Mouse (Mus musculus) A20 (cell line): ENCODE data around the gene Prrxl1.

Experiments used
- DNase-seq: peaks from one replicate; pipeline ENCODE4 v3.0.0-alpha.2; 2011; ENCODE audit warnings: low read depth, low spot score

Prrxl1 gene

DNA sequence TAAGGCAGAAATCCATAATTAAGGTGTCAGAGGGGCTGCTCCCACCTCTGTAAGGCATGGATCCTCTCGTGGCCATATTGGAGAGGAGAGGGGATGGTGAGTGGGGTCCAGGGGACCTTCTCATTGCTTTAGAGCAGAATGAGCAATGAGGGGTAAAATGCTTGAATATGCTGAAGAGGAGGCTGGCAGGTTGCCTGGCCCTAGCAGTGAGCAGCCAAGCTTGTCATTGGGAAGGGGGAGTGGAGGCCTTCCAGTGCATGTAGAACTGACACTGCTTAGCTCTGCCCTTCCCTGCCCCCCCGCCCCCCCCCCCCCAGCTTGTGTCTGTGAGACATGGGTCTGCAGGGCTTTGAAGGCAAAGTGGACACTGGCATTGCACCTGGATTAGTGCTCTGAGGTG lies 28.1 kb downstream of the Prrxl1 start:
- no peak for DNase-seq

DNA sequence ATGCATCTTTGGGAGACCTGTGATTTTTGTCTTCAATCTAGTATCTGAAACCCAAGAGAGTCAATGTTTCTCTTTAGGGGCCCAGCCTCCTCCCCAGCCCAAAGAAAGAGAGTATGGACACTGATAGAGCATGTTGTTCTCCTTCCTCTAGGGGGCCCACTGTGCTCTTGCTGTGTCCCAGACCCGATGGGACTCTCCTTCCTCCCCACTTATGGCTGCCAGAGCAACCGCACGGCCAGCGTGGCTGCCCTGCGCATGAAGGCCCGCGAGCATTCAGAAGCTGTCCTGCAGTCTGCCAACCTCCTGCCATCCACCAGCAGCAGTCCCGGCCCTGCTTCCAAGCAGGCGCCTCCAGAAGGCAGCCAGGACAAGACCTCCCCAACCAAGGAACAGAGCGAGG lies 29.4 kb downstream of the Prrxl1 start:
- DNase-seq = peak; percentile 36

- DNase-seq = no peak
Measured at GRCm38 (mm10) chr14:32632908-32633600, 33.8 kb downstream of the Prrxl1 start.

GRCm38 (mm10) chr14:32634015-32634682 lies 34.9 kb downstream of the Prrxl1 start:
- DNase-seq = peak; percentile 14

DNA sequence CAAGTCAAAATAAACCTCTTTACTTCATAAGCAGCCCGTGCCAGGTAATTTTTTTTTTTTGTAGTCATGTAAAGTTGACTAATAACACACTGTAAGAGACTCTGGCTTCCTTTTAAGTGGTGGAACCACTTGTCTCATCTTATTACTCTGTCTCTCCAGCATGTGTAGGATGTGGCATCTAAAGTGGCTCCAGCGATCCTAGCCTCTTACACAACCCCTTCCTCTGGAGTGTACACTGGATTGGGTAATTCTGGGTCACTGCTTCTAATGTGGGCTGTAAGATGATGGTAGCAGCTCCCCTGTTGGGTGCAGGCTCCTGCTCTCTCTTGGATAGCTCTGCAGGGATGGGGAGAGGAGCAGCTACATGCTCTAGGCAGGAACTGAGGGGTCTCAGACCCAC lies 39.3 kb downstream of the Prrxl1 start:
- no peak for DNase-seq

DNA sequence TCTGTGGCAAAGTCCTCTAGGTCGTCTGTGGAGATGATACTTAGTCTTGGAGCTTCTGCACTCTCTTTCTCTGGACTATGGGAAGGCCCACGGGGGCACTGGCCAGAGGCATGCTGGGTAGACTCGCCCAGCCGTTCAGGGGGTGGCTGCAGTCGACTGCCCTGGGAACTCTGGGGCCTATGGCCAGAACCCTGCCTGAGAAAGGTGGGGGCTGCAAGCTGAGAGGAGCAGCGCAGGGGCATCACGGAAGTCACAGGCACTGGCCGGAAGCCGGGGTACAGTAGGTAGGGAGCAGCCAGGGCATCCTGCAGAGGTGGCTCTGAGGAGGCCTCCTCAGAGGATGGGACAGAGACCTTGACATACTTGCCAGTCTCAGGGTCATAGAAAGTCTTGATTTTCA lies 60.6 kb downstream of the Prrxl1 start:
- no peak for DNase-seq

- no peak for DNase-seq
Measured at GRCm38 (mm10) chr14:32663099-32663498, 63.9 kb downstream of the Prrxl1 start.

GRCm38 (mm10) chr14:32673178-32673577 lies 74.0 kb downstream of the Prrxl1 start:
- DNase-seq = no peak

GRCm38 (mm10) chr14:32678565-32678964 lies 79.4 kb downstream of the Prrxl1 start:
- no peak for DNase-seq

- DNase-seq = peak; percentile 45
Measured at GRCm38 (mm10) chr14:32681603-32682002, 82.4 kb downstream of the Prrxl1 start.

GRCm38 (mm10) chr14:32682536-32682935 lies 83.3 kb downstream of the Prrxl1 start:
- DNase-seq = peak; percentile 62

DNA sequence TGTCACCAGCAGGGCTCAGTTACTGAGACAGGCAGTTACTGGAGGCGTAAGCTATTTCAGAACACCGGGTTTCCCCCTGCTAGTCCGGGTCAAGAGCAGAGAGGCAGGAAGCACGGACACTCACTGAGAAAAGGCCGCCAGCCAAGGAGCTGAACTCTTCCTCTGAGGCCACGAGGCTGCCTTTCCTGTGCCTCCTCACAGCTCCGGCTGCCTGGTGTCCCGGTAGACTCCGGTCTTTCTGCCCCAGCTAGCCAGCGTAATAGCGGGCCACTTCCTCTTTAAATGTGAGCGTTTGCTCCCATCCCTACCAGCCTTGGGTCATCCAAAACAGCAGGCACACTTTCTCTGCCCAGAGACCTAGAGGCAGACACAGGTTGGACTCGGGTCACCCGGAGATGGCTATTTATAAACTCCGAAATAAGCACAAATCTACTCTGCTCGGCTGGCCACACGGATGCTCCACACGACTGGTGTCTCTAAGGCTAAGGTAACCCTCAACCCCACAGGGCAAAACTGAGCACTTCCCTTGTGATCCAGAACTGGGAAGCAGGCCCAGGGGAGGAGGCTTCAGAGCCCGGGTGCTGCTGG lies 84.1 kb downstream of the Prrxl1 start:
- DNase-seq = peak; percentile 89

DNA sequence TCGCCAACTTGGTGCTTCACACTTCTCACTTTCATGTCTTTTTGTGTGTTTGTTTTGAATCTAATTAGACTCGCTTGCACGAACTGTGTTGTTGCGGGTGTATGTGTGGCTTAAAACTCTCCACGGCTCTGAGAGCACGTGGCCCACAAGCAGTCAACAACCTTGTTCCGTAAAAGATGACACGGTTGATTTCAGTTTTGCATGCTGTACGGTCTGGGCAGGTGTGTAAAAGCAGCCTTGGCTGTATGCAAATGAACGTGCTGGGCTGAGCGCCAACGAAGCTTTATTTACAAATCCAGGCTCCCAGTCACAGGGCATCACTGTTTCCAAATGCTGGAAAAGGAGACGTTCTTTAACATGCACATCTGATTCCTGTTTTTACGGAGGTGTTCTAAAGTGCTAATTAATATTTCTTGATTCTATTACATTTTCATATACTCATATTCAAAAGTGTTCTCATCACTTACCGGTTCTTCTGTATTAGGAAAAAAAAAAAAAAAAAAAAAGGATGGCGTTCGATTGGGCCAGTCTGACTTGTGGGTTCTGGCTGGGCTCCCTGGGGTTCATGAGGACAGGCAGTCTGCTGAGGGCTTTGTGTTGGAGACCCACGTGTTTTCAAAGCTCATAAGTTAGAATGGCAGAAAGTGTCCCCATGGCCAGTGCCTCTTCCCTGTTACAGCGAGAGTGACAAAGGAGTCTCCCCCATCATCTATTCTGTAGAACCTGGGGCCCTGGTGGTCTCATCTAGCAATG lies 85.0 kb downstream of the Prrxl1 start:
- DNase-seq = peak; percentile 94

GRCm38 (mm10) chr14:32684735-32685105 lies 85.5 kb downstream of the Prrxl1 start:
- DNase-seq = peak; percentile 68

DNA sequence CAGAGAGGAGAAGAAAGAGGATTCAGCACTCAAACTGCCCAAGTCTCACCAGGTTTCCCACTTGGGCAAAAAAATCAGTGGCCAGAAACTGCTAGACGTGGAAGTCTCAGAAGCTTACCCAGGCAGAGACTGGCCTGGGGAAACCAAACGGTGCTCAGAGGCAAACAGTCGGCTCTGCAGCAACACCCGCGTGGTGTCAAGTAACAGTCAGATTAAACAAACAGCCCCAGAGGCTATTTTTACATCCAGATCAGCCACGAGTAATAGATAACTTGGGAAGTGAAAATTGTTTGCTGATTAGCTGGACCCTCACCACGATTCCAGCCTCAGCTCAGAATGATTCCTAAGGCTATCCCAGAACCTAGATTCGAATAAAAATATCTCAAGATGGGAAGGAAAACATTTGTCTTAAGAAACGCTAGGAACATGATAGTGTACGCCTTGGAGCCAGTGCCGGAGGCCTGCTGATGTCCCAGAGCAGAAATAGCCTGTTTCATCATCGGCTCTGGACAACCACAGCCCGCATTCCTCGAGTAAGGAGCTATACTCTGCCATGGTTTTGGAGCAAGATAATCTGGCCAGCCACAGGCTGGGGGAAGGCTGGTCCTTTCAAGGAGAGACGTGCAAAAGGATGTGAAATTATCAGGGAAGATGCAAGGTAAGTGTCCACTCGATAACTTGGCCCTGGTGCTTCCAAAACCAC lies 86.1 kb downstream of the Prrxl1 start, which contains the start of gene 3425401B19Rik:
3425401B19Rik (minus strand) TSS at position 170 of the 703 bp plus-strand sequence.
- no peak for DNase-seq

GRCm38 (mm10) chr14:32695906-32696305 lies 96.7 kb downstream of the Prrxl1 start:
- DNase-seq = no peak

DNA sequence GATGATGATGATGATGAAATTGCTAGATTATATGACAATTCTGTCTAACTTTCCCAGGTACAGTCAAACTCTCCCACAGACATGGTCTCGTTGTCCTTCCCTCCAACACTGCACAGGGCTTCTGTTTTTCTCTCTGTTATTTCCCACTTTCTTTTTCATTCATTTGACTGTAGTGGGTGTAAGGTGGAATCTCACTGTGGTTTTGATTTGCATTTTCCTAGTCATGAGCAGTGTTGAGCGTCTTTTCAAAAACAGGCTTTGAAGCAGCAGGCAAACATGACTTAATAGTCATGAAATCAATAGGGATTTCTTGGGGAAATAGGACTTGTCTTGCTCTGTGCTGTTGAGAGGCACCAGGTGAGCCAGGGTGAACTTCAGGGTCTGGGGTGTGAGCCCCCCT lies 97.1 kb downstream of the Prrxl1 start:
- no peak for DNase-seq

DNA sequence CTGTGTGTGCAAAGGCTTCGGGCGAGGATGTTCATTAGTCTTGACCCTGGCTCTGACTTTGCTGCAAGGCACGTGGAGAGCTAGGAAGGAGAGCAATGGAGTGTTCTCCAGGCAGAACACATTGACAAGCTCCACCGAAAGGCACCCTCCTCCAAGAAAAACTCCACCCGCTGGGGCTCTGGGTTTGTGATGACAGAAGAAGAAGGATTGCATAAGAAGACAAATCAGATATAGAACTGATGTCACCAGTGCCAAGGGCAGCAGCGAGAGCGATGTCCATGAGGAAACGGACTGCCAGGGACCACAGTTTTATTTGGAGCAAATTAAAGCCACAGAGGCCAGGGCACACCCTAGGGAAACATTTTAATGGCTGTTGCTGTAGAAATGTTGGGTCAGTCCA lies 98.6 kb downstream of the Prrxl1 start:
- DNase-seq = no peak

GRCm38 (mm10) chr14:32698556-32698955 lies 99.3 kb downstream of the Prrxl1 start:
- no peak for DNase-seq
